Mouse (Mus musculus) effector memory CD4-positive, alpha-beta T cell, adult 7 months (primary cell): ENCODE measurements around the gene Gm14296. TPM values are rescaled to one million over a fixed set of nuclear protein-coding genes. Genes with fewer than 3 reads are reported as not detected.

Experiments used
- polyA plus RNA-seq: library from polyadenylated mRNA; unstranded; fragments of 100-300 nt; shearing (Covaris generic); gene quantifications from one replicate; pipeline ENCODE4 v1.2.1, GENCODE M21; 2017

Gene Gm14296
- polyA plus RNA-seq: 1.2 TPM

DNA sequence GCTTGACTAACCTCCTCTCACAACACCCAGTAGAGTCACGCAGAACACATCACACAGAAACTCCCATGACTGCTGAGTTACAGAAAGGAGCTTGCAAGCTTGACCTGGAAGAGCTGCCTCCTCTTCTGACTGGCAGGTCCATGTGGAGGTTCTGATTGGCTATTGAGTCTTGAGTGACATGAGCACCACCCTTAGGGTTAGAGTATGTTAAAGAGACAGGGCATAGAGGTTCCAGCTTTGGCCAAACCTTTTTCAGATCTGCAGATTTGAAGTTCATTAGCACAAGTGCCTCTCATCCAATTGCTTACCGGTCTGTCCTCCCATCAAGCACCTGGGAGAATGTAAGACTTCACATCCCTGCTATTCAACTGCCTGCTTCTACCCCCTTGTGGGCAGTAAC is at the start of gene Gm14296:
Gm14296 (minus strand) TSS at position 101 of the 400 bp plus-strand sequence.

Other genes starting within 250 kb of the Gm14296 start
- 6.1 TPM for gene Gm14305, start 219.5 kb downstream of the Gm14296 start, polyA plus RNA-seq
- gene Gm14295, start 129.2 kb downstream of the Gm14296 start, polyA plus RNA-seq: 5.9 TPM
- not detected for gene Gm14408, start 96.7 kb downstream of the Gm14296 start, polyA plus RNA-seq
- gene Gm14419, start 73.1 kb upstream of the Gm14296 start, polyA plus RNA-seq: 0.24 TPM
- not detected for gene Gm14401, start 146.5 kb upstream of the Gm14296 start, polyA plus RNA-seq